Mouse (Mus musculus): ENCODE measurements around the gene Thumpd3.

The Thumpd3 gene

GRCm38 (mm10) chr6:113079492-113079891 lies 33.5 kb downstream of the Thumpd3 start:
- DNase-seq, result peak; percentile 9

DNA sequence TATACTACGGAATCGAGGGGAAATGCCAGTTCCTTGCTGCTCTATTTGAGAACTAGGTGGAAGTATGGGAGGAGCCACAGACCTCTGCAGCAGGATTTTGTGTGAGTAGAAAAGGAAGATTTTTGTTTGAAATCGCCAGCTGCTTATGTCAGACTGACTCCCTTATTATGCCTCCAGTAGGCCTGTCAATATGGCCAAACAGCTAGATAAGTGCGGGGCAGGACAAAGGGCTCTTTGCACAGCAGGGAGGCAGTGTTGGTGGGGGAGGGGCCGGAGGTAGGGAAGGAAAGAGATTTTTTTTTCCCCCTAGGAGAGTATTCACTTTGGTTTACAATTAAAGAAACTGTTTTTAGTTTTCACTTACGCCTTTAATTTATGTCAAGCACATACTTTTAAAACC lies 36.2 kb downstream of the Thumpd3 start:
- DNase-seq, result no peak

GRCm38 (mm10) chr6:113084590-113084989 lies 38.6 kb downstream of the Thumpd3 start:
- no peak for DNase-seq

DNA sequence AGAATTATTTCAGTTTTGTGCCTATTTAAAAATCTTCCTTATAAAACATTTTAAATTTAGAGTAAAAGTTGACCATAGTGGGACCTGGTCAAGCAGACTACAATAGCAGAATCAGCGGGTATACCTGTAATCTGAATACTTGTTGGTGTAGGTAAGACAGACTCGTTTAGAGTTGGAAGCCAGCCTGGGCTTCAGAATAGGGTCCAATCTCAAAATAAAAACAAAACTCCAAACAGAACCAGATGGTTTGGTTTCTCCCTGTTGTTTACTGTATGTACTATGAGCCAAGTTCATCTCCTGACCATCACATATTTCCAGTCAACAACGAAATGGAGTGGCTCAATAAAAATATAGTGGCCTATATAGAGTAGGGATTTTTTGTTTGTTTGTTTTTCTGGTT lies 47.2 kb downstream of the Thumpd3 start:
- no peak for DNase-seq

DNA sequence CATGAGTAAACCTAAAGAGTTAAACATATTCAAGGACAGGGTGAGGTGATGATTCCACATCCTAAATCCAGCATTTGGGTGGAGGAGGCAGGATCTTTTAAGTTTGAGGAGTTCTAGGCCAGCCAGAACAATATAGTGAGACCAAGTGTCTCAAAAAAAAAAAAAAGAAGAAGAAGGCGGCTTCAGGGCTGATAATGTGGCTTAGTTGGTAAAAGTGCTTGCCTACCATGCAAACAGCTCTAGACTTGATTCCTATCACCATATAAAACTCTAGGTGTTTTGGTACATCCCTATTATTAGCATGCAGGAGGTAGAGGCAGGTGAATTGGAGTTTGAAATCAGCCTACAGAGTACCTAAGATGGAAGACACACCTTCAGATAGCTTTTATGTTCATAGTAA lies 49.5 kb downstream of the Thumpd3 start:
- DNase-seq, result no peak

DNA sequence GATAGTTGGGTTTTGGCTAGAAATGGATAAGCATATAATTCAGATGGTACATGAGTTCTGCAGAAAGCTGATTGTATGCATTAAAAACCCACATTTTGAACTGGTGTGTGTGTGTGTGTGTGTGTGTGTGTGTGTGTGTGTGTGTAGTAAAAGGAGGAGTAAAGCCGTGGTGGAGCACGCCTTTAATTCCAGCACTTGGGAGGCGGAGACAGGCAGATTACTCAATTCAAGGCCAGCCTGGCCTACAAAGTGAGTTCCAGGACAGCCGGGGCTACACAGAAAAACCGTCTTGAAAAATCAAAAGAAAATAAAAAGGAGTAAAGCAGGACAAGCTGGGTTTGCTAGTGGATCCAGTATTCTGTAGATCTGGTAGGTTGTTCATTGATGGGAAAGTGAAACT lies 51.6 kb downstream of the Thumpd3 start:
- no peak for DNase-seq

GRCm38 (mm10) chr6:113099640-113100289 lies 53.7 kb downstream of the Thumpd3 start:
- peak; percentile 13 for DNase-seq

DNA sequence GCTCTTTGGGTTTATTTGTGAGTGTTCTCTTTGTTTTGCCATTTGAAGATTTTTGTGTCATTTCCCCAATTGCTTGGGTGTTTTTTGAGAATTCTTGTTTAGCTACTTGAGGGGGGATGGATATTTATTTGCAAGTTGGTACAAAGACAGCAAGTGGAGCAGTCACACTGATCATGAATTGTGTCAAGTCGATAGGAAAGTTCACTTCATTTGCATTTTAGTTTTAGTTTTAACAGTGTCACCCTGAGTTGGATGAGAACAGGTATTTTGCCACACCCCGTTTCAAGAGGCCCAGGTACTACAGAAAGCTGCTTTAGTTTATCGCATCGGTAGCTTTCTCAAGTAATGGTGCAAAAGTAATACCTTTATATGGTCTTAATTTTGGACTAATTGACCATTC lies 56.5 kb downstream of the Thumpd3 start:
- DNase-seq, result no peak

DNA sequence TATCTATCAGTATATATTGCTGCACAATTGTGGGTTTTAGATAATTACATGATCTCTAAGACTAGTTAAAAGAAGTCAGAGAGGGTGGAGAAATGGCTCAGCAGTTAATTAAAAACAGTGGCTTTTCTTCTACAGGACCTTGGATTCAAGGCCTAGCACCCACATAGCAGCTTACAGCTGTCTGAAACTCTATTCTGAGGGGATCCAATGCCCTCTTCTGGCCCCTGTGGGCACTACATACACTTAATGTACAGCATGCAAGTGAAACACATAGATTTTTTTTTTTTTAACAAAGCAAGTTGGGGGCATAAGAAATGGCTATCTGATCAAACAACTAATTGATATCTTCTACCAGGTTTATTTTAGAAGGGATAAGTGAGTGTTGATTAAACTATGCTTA lies 57.7 kb downstream of the Thumpd3 start:
- peak; percentile 79 for DNase-seq

GRCm38 (mm10) chr6:113109378-113109777 lies 63.4 kb downstream of the Thumpd3 start:
- no peak for DNase-seq

- no peak for DNase-seq
Observed at GRCm38 (mm10) chr6:113109956-113110355, 63.9 kb downstream of the Thumpd3 start.
